Mouse (Mus musculus) liver, postnatal 0 days (tissue): Measurements from ENCODE around the gene Ctf2. TPM values are rescaled to one million over a fixed set of nuclear protein-coding genes. Genes with fewer than 3 reads are reported as not detected.
A peak's percentile ranks its signal among the peaks of the same experiment; 100 is the strongest.

ENCODE experiments used
- ATAC-seq: fragments of 200-750 bp; cut with Nextera tagmentation; 2 replicates; pipeline ENCODE4 v1.8.0; 2017; ENCODE audit warnings: mild to moderate bottlenecking, moderate library complexity
- DNase-seq: peaks from one replicate; pipeline ENCODE4 v3.0.0-alpha.2; 2016
- H3K27ac ChIP-seq: fragments of 300-500 bp; sonication (generic); 2 replicates; pipeline ENCODE4 v1.5.1; 2014; ENCODE audit warnings: antibody characterized with exemption, moderate library complexity, mild to moderate bottlenecking, low read depth
- H3K27me3 ChIP-seq: fragments of 300-500 bp; sonication (generic); 2 replicates; pipeline ENCODE4 v1.6.1; 2014; ENCODE audit warnings: low read length, control low read depth, mixed read lengths; ENCODE audit not compliant: insufficient read depth
- H3K36me3 ChIP-seq: fragments of 300-500 bp; sonication (generic); replicated peaks from 2 replicates; pipeline ENCODE4 v1.6.1; 2014; ENCODE audit warnings: mild to moderate bottlenecking, control low read depth, low read length, moderate library complexity, mixed read lengths; ENCODE audit not compliant: insufficient read depth
- H3K4me1 ChIP-seq: fragments of 300-500 bp; sonication (generic); 2 replicates; pipeline ENCODE4 v1.6.1; 2014; ENCODE audit warnings: antibody characterized with exemption, mild to moderate bottlenecking, control low read depth; ENCODE audit not compliant: insufficient read depth
- H3K4me2 ChIP-seq: fragments of 300-500 bp; sonication (generic); 2 replicates; pipeline ENCODE4 v1.6.1; 2014; ENCODE audit warnings: low read depth, mild to moderate bottlenecking, low read length, moderate library complexity, mixed read lengths
- H3K4me3 ChIP-seq: fragments of 300-500 bp; sonication (generic); 2 replicates; pipeline ENCODE4 v1.5.1; 2014; ENCODE audit warnings: low read depth, low read length
- H3K9ac ChIP-seq: fragments of 300-500 bp; sonication (generic); replicated peaks from 2 replicates; pipeline ENCODE4 v1.6.1; 2014; ENCODE audit warnings: mild to moderate bottlenecking, moderate library complexity
- H3K9me3 ChIP-seq: fragments of 300-500 bp; sonication (generic); 2 replicates; pipeline ENCODE4 v1.6.1; 2016; ENCODE audit warnings: mild to moderate bottlenecking, control low read depth, low read length, mixed read lengths
- CTCF ChIP-seq: sonication (generic); IDR thresholded peaks from 2 replicates; pipeline ENCODE4 v1.5.1; 2016; ENCODE audit warnings: antibody characterized with exemption, low read depth
- EP300 ChIP-seq: IDR thresholded peaks from 2 replicates; pipeline ENCODE4 v1.6.1; 2016; ENCODE audit warnings: antibody characterized with exemption, low read depth, mild to moderate bottlenecking
- WGBS: fragments of 180-500 bp; shearing (Covaris S2); extraction: QIAGEN DNeasy Blood & Tissue Kit; methylation state at CpG from one replicate; pipeline ENCODE4 v1.1.7; 2014; ENCODE audit not compliant: insufficient replicate concordance; 5-methylcytosine and 5-hydroxymethylcytosine counted together
- polyA plus RNA-seq: library from polyadenylated mRNA; unstranded; fragments of >200 nt; fragmentation: Nextera tagmentation; extraction: Ambion mirVana; gene quantifications from 2 replicates; pipeline ENCODE4 v1.2.1, GENCODE M21; 2015

Ctf2 gene
- polyA plus RNA-seq, 1 experiment from 2014 or later: not detected

DNA sequence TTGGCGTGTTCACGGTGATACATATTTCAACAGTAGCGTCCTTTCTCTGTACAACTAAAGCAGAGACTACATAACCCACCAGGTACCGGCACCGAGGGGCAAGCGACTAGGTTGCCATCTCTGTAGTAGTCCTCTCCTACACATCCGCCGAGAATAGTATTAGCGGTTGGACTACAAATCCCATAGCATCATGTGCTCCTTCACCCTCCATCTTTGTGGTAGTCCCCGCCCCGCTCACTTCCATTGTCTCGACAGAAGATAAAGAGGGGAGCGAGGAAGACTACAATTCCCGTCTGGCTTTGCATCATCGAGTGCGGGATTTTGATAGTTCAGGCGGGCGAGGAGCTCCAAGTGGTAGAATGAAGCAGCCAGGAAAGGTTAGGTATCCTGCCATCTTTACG is 13.3 kb upstream of the Ctf2 start:
- H3K9me3 ChIP-seq: no peaks in the 10 kb centered on the region
- peak overlapping the region; percentile 65 for H3K4me3 ChIP-seq
- H3K4me1 ChIP-seq: peaks cover 19% of the 10 kb centered on the region
- peak overlapping the region; percentile 99 for H3K4me2 ChIP-seq
- peak overlapping the region; percentile 78 for H3K27ac ChIP-seq
- DNase-seq: peak; percentile 89
- H3K27me3 ChIP-seq: no peaks in the 10 kb centered on the region
- peak overlapping the region; percentile 62 for H3K9ac ChIP-seq
- TF ChIP-seq EP300 (no peak; the same call in none of the 2 replicates), CTCF (no peak)
- H3K36me3 ChIP-seq: peaks cover 7% of the 10 kb centered on the region
- WGBS: under 1% methylated on average over 19 of the region's 19 CpGs
- ATAC-seq: peak; percentile 87

- DNase-seq (peak; percentile 77), ATAC-seq (no peak)
- Histone ChIP-seq H3K9ac (peak within 1 kb of the TSS; percentile 62), H3K4me1 (peaks cover 19% of the 10 kb centered on the region), H3K9me3 (no peaks in the 10 kb centered on the region), H3K4me2 (peak within 1 kb of the TSS; percentile 99), H3K36me3 (peaks cover 2% of the 10 kb centered on the region), H3K27me3 (no peaks in the 10 kb centered on the region), H3K4me3 (peak within 1 kb of the TSS; percentile 65), H3K27ac (peak within 1 kb of the TSS; percentile 78; the same call in 1 of the 2 replicates)
- WGBS: under 1% methylated on average over 26 of the region's 26 CpGs
- TF ChIP-seq EP300: no peak
- peak; percentile 75 for TF ChIP-seq CTCF
Observed at GRCm38 (mm10) chr7:127744366-127745045, 12.5 kb upstream of the Ctf2 start, which contains the start of gene Fbxl19. TSS of gene Fbxl19 (plus strand) at chr7:127744543.

- H3K36me3 ChIP-seq: no peaks in the 10 kb centered on the region
- ATAC-seq (no peak), DNase-seq (no peak)
- no peak overlapping the region for H3K27ac ChIP-seq
- WGBS: 63% methylated on average over 4 of the region's 4 CpGs
- TF ChIP-seq CTCF: no peak
- TF ChIP-seq EP300: no peak
- no peak overlapping the region for H3K4me2 ChIP-seq
- H3K4me3 ChIP-seq: no peak overlapping the region
- H3K9me3 ChIP-seq: no peaks in the 10 kb centered on the region
- no peak overlapping the region for H3K9ac ChIP-seq
- H3K4me1 ChIP-seq: no peaks in the 10 kb centered on the region
- H3K27me3 ChIP-seq: no peaks in the 10 kb centered on the region
Observed at GRCm38 (mm10) chr7:127730170-127730569, 1.8 kb downstream of the Ctf2 start.

- ATAC-seq: no peak
- WGBS: 65% methylated on average over 7 of the region's 7 CpGs
Observed at GRCm38 (mm10) chr7:127727898-127728297, 4.1 kb downstream of the Ctf2 start.

DNA sequence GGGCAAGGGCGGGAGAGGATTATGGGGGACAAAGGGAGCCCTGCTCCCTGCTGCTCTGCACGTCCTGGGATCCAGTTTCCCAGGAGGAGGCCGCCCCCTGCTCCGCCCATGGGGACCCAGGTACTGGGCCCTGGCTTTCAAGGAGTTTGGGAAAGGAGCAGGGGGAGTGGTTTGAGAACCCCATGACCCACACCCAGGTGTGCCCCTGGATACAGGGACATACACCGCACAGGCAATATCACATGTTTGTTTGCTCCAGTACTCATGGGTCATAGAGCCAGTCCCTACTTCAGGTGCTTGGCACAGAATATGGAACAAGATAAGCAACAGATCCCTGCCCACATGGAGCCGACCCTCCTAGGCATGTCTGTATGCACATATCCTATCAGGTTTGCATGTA is 6.0 kb downstream of the Ctf2 start:
- Histone ChIP-seq H3K9ac (no peak overlapping the region), H3K36me3 (no peaks in the 10 kb centered on the region), H3K27ac (no peak overlapping the region), H3K4me3 (no peak overlapping the region), H3K4me2 (no peak overlapping the region), H3K4me1 (no peaks in the 10 kb centered on the region), H3K9me3 (no peaks in the 10 kb centered on the region), H3K27me3 (no peaks in the 10 kb centered on the region)
- ATAC-seq: no peak
- WGBS: 71% methylated on average over 6 of the region's 6 CpGs
- no peak for TF ChIP-seq EP300
- TF ChIP-seq CTCF: no peak
- no peak for DNase-seq

More at GRCm38 (mm10) chr7:127727898-127728297, 4.1 kb downstream of the Ctf2 start:
- Histone ChIP-seq H3K9ac (no peak overlapping the region), H3K4me2 (no peak overlapping the region), H3K36me3 (no peaks in the 10 kb centered on the region), H3K9me3 (no peaks in the 10 kb centered on the region), H3K27me3 (no peaks in the 10 kb centered on the region), H3K4me3 (no peak overlapping the region), H3K27ac (no peak overlapping the region), H3K4me1 (no peaks in the 10 kb centered on the region)
- no peak for TF ChIP-seq EP300
- peak; percentile 44 for TF ChIP-seq CTCF
- no peak for DNase-seq

DNA sequence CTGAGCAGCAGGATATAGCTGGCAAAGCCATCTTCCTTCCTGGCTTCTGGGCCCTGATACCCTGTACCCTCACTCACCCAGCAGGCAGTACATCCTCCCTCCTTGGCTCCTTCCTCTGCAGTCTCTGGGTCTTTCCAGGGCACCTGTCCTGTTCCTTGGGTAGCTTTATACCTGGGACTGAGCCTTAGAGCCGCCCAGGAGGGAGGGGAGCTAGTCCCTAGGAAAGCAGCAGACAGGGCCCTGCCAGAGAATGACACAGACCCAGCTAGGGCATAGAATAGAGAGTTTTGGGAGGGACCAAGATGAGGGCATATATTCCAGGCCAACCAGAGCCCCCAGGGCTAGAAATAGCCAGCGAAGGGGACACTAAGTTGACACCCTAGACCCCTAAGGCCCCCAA is 6.5 kb downstream of the Ctf2 start:
- H3K4me1 ChIP-seq: no peaks in the 10 kb centered on the region
- no peaks in the 10 kb centered on the region for H3K36me3 ChIP-seq
- H3K9me3 ChIP-seq: no peaks in the 10 kb centered on the region
- no peak for DNase-seq
- no peak overlapping the region for H3K4me3 ChIP-seq
- H3K4me2 ChIP-seq: no peak overlapping the region
- H3K9ac ChIP-seq: no peak overlapping the region
- 58% methylated on average over 2 of the region's 2 CpGs for WGBS
- no peak for ATAC-seq
- TF ChIP-seq CTCF (no peak), EP300 (no peak)
- H3K27me3 ChIP-seq: no peaks in the 10 kb centered on the region
- no peak overlapping the region for H3K27ac ChIP-seq
